Mouse (Mus musculus) pancreas, adult 10 weeks (tissue): ENCODE results near the gene Padi6. TPM values are rescaled to one million over a fixed set of nuclear protein-coding genes. Genes with fewer than 3 reads are reported as not detected.

ENCODE experiments used
- polyA plus RNA-seq: library from polyadenylated mRNA; stranded (reverse); fragments of 350-450 nt; fragmentation: Illumina TruSeq; extraction: RNeasy Lipid Tissue Mini Kit (QIAGEN cat#74804); gene quantifications from one replicate; pipeline ENCODE4 v1.2.3, GENCODE M21; 2015; ENCODE audit warnings: low read depth, low replicate concordance; ENCODE audit not compliant: insufficient read depth

Padi6 gene
- not detected for polyA plus RNA-seq

DNA sequence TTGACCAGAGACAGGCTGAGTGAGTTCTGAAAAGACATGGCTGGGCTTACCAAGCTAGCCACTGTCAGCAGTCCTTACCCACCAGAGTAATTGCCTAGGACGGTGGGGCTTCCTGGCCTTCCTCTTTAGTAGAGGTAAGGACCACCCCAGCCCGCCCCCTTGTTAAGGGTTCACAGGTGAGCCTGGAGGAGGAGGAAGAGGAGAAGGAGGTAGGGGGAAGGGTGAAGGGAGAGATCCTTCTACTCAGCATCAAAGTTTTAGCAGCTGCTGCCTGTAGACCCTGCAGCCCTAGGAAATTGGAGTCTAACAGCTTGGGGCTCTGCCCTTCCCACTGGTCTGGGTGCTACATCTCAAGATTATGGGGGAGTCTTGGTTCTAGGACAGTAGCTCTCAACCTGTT is at the start of gene Padi6:
Gene Padi6, minus strand, starts transcription at position 101 of the 400 bp plus-strand sequence.

GRCm38 (mm10) chr4:140774025-140774800 is 31.8 kb upstream of the Padi6 start, which contains the start of gene Padi4:
Gene Padi4, minus strand, starts transcription at chr4:140774236.

GRCm38 (mm10) chr4:140700269-140701018 is 42.0 kb downstream of the Padi6 start, which contains the start of gene Rcc2:
Gene Rcc2, plus strand, starts transcription at chr4:140700541.

Other genes starting within 250 kb of the Padi6 start
- gene Arhgef10l, start 76.6 kb downstream of the Padi6 start, polyA plus RNA-seq = 9.0 TPM
- 16.4 TPM for gene Rcc2, start 42.1 kb downstream of the Padi6 start, polyA plus RNA-seq
- gene Padi4, start 31.6 kb upstream of the Padi6 start, polyA plus RNA-seq = 1.5 TPM
- not detected for gene Padi3, start 68.0 kb upstream of the Padi6 start, polyA plus RNA-seq
- gene Padi1, start 103.1 kb upstream of the Padi6 start, polyA plus RNA-seq = not detected
- gene Padi2, start 163.7 kb upstream of the Padi6 start, polyA plus RNA-seq = 3.6 TPM
- gene Sdhb, start 218.6 kb upstream of the Padi6 start, polyA plus RNA-seq = 36.6 TPM
- 37.3 TPM for gene Atp13a2, start 244.2 kb upstream of the Padi6 start, polyA plus RNA-seq